Mouse (Mus musculus) ovary, postnatal 14 days (tissue): ENCODE results near the gene Pbx4.

Experiments
- DNase-seq: peaks from one replicate; pipeline ENCODE4 v3.0.0; 2022; ENCODE audit warnings: low spot score

Gene Pbx4

DNA sequence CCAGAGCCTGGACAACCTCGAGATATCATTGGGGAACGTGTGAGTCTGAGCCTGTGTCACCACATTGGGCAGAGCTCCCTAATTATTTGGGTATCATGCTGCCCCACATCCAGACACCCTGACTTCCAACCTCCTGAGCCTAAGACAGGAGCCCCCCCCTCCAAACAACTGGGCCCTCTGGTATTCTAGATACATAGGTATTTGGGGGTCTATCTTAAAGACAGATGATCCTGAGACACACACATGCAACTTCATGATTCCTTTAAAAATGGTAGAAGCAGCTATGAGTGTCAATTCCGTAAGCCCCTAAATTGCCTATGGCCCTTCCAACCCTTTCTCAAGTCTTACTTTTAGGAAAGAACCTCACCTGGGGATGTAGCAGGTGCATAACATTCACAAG is 22.5 kb upstream of the Pbx4 start:
- DNase-seq = no peak

DNA sequence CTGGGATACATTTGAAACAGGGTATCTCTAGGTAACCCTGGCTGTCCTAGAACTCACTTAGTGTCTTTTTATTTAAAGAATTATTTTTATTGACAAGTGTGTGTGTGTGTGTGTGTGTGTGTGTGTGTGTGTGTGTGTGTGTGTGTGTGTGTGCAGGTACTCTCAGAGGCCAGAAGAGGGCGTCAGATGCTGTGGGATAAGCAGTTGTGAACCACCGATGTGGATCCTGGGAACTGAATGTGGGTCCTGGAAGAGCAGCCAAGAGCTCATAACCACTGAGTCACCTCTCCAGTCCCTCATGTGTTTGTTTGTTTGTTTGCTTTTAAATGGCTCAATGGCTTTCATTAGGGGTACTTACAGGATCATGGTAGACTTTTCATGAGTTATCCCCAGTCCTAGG is 17.4 kb upstream of the Pbx4 start:
- no peak for DNase-seq

DNA sequence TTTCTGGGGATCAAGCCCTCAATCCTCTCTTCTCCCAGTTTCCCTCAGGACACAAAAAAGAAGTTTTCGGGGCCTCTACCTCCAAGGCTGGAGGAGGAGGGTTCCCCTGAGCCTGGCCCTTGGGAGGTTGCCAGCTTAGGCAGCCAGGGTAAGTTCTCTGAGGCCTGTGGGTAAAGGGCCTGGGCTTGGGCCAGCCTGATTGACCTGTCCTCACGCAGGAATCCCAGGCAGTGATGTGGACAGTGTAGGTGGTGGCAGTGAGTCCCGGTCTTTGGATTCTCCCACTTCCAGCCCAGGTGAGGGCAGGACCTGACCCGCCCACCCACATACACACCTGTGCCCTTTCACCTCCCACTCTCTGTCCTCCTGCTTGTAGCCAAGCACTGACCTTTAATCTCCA is 16.9 kb upstream of the Pbx4 start:
- no peak for DNase-seq

DNA sequence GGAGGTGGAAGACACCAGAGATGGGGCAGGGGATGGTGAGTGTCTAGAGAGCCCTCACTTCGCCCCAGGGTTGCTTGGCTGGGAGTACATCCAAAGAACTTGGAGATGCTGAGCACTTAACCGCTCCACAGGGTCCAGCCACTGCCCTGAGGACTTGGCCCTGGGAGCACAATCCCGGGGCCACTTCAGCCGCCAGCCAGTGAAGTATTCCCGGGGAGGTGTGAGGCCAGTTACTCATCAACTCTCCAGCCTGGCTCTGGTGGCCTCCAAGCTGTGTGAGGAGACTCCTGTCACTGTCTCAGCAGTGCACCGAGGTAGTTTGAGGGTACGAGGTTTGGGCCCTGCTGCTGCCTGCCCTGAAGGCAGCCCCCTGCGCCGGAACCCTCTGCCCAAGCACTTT is 11.8 kb upstream of the Pbx4 start:
- DNase-seq = no peak

DNA sequence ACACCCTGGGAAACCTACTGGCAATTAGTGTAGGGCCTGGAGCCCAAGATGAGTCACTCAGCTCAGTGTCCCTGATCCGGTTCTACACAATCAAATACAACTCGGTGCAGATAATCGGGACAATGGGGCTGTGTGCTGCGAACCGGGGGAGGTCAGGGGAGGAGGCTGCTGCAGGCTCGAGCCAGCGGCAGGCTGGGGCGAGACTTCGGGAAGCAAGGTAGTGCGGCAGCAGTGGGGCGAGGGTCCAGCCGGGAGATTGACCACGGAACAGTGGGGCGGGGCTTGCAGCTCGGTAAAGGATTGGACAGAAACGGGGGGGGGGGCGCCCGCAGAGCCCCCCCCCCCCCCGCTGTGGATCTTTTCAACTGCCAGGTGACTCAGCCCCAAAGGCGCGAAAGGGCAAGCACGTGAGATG is 10.3 kb upstream of the Pbx4 start:
- DNase-seq = peak; percentile 21

DNA sequence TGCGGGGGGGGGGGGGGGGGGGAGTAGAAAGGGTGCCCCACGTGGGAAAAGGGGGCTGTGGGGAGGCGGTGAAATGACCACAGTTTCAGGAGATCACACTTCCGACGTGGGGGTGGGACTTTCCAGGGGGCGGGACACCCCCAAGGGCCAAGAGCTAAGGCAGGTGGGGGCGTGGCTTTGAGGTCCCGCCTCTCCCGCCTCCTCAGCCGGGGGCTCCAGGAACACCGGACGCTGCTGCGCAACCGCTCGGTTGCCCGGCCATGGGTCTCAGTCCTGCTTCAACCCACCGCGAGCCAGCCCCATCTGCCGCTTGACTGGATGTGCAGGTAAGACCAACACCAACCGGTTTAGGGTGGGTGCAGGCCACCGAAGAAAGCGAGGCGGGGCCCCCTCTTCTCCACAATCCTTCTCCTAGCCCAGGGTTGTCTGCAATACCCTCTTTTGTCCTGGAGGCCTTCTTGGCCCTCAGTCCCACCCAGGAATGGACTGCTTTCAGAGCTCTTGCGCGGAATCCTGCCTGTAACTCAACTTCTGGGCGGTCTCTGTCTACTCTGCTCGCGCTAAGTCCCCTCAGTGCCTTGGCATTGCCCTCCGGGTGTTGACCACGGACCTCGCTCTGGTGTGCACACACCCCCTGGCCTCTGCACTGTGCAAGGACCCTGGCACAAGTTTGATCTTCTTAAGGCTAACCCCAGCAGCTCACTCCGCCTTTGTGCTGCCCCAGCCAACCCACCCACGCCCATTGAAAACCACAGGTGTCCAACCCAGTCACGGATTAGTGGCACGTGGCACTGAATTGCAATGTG is 9.7 kb upstream of the Pbx4 start, which contains the start of gene Lpar2:
Gene Lpar2 (plus strand): TSS at position 44 of the 806 bp plus-strand sequence.
- DNase-seq = peak; percentile 35

DNA sequence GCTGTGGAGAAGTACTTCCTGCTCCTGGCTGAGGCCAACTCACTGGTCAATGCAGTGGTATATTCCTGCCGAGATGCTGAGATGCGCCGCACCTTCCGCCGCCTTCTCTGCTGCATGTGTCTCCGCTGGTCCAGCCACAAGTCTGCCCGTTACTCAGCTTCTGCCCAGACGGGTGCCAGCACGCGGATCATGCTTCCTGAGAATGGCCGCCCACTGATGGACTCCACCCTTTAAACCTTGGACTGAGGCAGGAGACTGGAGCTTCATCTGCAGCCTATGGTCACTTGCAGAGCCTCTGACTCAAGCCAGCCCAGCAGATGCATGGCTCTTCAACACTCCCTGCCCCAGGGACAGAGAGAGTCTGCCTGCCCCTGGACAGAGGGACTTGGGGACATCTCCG is 5.9 kb upstream of the Pbx4 start:
- no peak for DNase-seq

DNA sequence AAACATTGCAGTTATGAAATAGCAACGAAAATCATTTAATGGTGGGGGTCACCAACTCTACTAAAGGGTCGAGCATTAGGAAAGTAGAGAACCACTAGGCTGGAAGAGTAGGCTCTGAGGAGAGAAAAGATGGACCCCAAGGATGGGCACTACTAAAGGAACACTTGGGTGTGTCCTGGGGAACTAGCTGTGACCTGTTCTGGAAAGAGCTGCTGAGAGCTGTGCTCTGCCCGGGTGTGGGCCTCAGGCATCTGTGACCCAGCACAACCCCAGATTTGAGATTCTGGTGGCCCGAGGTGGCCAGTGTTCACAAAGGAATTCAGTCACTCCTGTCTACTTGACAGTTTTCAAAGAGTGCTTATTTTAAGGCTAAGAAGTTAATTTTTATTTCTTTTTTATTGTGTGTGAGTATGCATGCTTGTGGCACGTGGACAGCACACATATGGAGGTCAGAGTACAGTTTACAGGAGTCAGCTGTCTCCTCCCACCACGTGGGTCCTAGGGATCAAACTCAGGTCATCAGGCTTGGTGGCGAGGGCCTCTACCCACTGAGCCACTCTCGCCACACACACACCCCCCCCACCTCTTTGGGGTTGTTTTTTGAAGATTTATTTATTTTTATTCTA is 4.9 kb downstream of the Pbx4 start:
- DNase-seq = no peak

DNA sequence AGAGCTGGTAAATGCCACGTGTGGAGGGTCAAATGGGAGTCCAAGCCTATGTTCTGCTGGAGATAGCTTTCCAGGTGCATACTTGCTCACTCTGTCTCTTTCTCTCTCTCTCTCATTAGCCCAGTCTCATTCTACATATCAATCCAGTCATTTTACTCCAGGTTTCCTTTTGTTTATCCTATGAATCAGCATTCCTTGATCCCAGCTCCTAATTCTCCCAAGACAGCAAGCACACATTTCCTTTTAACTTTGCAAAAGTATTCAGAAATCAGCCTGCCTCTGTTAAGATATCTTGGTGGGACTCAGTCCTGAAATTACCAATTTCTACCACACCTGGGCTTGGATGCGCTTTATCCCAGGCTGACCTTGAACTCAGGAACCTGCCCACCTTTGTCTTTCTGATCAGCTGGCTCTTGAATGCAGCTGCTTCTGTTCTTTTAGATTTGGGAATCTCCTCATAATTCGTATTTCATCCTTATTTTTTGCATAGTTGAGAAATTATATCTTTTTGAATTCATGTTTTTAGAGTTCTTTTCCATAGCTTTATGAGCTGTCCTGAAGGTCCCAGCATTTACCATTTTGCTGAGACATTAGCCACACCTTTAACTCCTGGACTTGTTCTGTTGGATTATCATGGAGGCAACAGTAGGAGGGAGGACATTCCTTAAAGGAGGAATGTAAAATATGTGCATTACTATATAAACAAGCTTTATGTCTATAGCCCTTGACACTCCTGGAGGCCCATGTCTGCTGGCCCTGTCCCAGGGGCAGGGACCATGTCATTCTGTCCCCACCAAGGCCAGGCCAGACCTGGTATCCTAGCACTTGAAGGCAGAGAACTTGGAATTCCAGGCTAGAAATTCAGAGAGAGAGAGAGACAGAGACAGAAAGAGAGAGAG is 15.1 kb downstream of the Pbx4 start:
- no peak for DNase-seq

DNA sequence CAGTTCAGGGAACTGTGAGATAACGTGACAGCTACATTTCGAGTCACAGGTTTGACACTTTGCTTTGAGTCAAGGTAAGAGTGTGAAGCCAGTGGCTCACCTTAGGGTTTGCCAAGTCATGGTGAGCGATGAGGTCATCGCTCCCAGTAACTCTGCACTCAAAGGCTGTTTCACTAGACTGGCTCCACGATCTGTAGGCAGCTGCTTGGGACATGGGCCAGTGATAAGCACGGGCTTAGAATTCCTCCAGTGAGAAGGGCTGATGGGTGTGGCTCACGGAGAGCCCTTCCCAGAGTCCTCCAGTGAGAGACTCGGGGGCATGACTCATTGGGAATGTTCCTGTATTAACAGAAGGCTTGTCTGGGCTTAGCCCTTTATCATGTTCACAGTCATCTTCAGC is 16.7 kb downstream of the Pbx4 start:
- DNase-seq = no peak

DNA sequence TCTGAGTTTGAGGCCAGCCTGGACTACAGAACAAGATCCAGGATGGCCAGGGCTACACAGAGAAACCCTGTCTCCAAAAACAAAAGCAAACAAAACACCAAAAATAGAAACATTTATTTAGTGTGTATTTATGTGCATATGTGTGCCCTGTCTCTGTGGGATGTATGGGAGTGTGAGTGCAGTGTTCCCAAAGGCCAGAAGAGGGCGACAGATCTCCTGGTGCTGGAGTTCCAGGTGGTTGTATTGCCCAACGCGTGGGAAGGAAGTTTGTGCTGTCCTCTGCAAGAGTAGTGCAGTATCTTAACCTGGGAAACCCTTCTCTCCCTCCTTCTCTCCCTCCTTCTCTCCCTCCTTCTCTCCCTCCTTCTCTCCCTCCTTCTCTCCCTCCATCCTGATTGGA is 17.6 kb downstream of the Pbx4 start:
- DNase-seq = no peak

DNA sequence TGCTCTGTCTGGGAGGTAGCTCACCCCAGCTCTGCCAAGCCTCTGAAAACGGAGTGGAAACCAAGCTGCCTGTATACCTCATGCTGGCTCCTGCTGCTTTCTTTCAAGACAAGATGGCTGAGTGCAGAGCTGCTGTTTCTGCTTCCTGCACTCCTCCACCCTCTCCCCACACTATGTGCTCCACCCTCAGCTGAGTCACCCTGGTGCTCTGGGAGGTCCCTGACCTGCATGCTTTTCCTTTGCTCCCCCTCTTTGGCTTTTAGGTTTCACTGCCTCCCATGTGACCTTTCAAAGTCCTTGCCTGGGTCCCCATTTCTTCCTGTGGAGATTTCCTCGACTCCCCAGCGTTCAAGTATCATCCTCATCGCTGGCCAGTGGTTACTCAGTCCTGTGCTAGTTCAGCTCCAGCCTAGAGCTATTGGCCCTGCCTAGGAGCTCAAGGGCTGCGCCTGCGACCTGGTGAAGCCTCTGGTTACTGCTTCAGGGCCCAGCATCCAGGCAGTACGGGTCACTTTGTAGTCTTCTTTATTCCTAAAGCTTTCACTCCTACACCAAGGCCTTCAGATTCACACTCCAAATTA is 18.7 kb downstream of the Pbx4 start:
- no peak for DNase-seq

DNA sequence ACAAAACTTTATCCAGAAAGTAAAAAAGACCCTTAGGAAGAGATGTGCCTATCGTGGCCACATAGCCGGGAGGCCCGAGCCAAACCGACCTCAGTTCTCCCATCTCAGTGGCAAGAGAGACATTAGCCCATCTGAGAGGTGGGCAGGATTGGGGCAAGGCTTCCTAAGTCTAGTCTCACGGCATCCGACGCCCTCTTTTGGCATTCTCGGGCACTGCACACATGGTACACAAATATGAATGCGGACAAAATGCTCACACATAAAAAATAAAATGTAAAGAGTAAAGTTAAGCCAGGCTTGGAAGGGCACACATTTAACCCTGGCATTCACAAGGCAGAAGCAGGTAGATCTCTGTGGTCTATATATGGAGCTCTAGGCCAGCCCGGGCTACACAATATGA is 21.6 kb downstream of the Pbx4 start:
- no peak for DNase-seq

DNA sequence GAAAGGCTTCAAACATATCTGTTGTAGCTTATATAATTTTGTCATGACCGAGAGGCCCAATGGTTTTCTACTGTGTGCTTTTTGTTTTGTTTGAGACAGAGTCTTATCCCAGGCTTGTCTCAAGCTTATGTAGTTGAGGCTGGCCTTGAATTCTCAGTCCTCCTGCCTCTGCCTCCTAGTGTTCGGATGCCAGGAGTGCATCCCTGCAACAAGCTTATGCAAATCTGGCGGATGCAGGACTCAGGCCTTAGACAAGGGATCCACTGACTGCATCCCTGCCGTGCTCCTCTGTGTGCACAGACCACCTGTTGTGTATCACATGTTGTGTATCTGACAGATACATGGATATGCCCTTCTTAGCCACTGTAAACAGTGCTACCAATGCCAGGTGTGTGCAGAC is 28.5 kb downstream of the Pbx4 start:
- DNase-seq = no peak

DNA sequence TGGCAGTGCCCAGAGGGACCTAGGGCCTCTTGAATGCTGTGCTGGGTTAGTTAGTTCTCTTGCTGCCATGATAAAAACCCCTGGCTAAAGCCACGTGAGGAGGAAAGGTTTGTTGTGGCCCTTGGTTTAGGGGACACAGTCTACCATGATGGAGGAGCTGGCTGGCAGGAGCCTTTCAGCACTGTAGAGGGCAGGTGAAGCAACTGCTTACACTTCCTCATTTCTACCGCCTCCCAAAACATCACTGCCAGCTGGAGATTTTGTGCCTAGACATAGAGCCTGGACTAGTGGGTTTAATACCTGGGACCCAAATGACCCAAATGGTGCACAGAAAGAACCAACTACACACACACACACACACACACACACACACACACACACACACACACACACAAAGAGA is 29.0 kb downstream of the Pbx4 start:
- no peak for DNase-seq

DNA sequence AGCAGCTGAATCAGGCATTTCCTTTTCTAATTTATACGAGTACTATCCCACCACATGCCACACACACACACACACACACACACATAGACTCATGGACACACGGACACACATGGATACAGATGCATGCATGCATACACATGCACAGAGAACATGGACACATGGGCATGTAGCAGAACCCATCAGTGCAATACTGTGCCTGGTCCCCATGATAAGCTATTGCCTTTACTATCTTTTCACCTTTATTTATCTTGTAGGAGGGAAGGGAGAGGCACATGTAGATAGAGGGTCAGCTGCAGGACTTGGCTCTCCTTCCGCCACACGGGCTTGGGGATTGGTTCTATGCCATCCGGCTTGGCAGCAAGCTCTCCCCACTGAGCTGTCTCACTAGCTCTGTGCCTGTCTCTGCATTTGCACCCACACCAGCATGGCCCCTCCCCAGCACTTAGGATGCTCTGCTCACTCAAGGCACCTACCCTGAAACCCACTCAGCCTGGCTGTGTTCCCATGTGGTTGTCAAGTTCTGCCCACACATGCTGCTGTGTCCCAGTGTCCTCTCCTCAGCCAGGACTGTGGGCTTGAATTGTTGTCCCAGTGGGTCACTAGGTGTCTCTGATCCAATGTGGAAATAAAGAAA is 31.2 kb downstream of the Pbx4 start:
- DNase-seq = no peak

DNA sequence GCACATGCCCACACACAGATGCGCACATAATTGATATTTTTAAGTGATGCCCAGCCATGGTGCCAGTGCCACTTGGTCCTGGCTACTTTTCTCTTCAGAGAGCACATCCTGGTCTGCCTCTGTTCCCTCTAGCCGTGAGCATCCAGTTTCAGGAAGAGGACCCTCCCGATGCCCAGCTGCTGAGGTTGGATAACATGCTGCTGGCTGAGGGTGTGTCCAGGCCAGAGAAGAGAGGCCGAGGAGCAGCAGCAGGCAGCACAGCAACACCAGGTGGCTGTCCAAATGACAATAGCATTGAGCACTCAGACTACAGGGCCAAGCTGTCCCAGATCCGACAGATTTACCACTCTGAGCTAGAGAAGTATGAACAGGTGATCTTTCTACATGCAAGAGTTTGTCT is 31.9 kb downstream of the Pbx4 start:
- no peak for DNase-seq

DNA sequence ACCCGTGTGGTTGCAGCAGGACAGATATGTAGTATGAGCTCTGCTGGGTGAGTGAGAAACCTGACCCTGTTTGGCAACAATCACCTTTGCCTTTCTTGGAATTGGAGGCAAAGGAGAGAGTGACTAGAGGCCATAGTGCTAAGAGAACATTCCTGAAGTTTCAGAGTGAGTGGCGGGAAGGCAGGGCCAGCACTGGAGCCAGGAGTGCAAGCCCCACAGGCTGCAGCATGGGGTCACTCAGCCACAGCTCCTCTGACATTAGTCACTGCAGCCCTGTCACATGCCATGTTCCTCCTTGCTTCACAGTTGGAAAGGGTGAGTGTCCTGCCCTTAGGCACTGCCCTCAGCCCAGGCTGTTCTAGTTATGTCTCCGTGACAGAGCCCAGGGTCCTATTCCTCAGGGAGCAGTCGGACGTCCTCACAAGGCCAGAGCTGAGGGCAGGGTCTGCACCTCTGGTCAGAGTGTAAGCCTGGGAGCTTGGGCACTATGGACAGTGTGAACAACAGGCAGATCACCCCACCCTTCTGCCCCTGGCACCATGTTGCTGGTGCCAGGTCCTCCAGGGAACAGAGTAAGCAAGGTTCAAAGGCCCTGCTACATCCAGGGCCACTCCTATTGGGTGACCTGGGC is 35.5 kb downstream of the Pbx4 start:
- DNase-seq = no peak

DNA sequence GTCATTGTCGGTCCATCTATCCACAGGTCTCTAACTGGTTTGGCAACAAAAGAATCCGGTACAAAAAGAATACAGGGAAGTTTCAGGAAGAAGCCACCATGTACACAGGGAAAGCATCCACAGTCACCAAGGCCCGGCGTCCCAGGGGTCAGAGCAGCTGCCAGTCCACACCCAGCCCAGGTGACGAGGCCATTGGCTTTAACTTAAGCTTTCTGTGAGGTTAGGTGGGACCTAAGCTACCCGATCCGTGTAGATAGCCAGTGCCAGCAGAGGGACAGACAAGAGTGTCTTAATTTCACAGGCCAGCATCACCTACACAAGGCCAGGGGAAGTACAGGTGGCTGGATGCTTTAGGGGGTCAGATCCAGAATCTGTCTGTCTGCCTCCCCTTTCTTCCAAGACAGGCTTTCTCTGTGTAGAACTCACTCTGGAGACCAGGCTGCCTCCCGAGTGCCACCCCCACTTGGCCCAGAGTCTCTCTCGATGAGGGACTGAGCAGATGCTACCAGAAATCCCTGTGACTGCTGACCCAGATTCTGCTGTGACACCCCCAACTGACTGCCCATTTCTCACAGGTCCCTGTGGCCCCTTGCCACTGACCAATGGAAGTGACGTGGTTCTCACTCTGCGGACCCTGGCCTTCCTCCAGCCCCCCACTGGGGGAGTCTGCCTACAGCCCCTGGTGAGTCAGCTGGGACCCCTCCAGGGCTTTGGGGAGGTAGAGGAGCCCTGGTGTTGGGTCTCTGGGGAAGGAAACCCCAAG is 37.9 kb downstream of the Pbx4 start:
- DNase-seq = no peak

DNA sequence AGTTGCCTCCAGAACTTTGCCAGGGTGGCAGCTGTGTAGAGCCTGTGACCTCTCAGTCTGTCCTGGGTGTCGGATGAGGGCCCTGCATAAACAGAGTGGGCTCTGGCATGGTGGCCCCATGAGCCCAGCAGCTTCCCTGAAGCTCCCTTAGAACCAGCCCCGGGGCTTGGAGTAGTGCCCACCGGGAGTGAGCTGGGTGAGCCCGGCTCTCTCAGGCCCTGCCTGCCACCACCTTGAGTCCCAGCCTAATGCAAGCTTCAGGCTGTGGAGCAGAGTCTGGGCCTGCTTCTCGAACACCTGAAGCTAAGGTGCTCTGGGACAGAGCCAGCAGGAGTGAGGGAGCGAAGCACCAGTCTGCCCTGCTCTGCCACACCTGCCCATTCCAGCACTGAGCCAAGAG is 38.6 kb downstream of the Pbx4 start:
- no peak for DNase-seq

DNA sequence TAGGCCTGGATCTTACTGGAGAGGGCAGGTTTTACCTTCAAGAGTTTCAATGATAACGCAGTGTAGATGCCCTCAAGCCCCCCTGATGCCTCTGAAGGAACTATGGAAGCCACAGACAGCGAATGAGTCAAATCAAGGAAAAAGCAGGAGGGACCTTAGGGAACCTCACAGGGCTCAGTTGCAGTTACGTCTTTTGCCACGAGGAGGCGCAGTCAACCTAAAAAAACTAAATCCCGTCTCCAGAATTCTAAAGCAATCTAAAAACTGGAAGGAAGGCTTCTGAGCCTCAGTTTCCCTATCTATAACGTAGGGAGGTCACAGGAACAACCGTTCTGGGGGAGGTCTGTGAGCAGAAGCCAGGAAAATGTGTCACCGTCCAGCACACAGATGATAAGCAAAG is 41.9 kb downstream of the Pbx4 start:
- peak; percentile 62 for DNase-seq
